Mouse (Mus musculus) leukemia stem cell, adult 10-12 weeks (primary cell): ENCODE results near the gene Ctsh. TPM values are rescaled to one million over a fixed set of nuclear protein-coding genes. Genes with fewer than 3 reads are reported as not detected.

Experiments
- polyA plus RNA-seq: library from polyadenylated mRNA; stranded (reverse); fragments of >175 nt; gene quantifications from 2 replicates; pipeline ENCODE4 v1.2.3, GENCODE M21; 2012; ENCODE audit warnings: low replicate concordance

The Ctsh gene
- polyA plus RNA-seq = 13.0 and 25.8 TPM in 2 replicates

GRCm38 (mm10) chr9:90053852-90054251, at the start of gene Ctsh:
Gene Ctsh (plus strand): TSS chr9:90054152.

GRCm38 (mm10) chr9:90114567-90115307, 60.8 kb downstream of the Ctsh start, which contains the start of gene Morf4l1:
Gene Morf4l1 (minus strand): TSS chr9:90114774.

Other genes with a start within 250 kb of the Ctsh start
- 0.05 TPM in 1 of 2 replicates, not detected in the other for gene Rasgrf1, start 144.2 kb upstream of the Ctsh start, polyA plus RNA-seq
- 24.4 and 41.6 TPM in 2 replicates for gene Morf4l1, start 60.6 kb downstream of the Ctsh start, polyA plus RNA-seq
- 0.30 and 0.63 TPM in 2 replicates for gene Adamts7, start 108.9 kb downstream of the Ctsh start, polyA plus RNA-seq
- 11.3 and 24.5 TPM in 2 replicates for gene Tbc1d2b, start 216.7 kb downstream of the Ctsh start, polyA plus RNA-seq